Mouse (Mus musculus) E14TG2a.4 (cell line): ENCODE measurements around the gene Gm7356.
"Not testable (repeated sequence)": the region's sequence is repeated elsewhere in the genome, so short reads cannot be mapped to it uniquely, and the experiment has no call there.

ENCODE experiments used
- CTCF ChIP-seq: conservative IDR thresholded peaks from 2 replicates; pipeline ENCODE4 v1.5.1; 2014; ENCODE audit warnings: low read length
- POU5F1 ChIP-seq: IDR thresholded peaks from 2 replicates; pipeline ENCODE4 v1.6.1; 2014; ENCODE audit warnings: low read length, borderline replicate concordance

DNA sequence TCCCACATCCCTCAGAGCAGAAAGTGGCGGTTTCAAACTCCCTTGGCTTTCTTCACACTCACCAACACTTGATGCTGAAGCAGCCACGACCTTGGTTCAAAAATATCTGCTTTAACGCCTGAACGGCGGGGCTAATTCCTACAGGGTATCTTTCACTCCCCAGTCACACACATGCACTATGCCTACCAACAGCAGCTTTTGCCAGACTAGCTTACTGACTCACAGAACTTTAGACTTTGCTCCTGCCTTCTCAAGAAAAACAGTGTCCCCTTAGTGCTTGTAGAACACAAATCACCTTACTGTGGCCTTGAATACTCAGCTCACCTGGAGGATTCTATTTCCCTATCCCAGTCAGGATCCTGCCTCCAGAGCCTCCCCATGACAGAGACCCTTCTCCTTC, 32.7 kb downstream of the Gm7356 start:
- not testable (repeated sequence) for TF ChIP-seq CTCF, POU5F1
